Mouse (Mus musculus) lung, adult 18-20 months (tissue): ENCODE results near the gene Phf14.
"Not testable (repeated sequence)": the region's sequence is repeated elsewhere in the genome, so short reads cannot be mapped to it uniquely, and the experiment has no call there.

Experiments
- DNase-seq, 2 experiments: peaks; one replicate each; pipeline ENCODE4 v3.0.0; 2022; ENCODE audit warnings: mixed read lengths in 2 of 2

Phf14 gene

GRCm38 (mm10) chr6:12097125-12097524 lies 189.5 kb downstream of the Phf14 start:
- no peak for DNase-seq

- peak in 1 of 2 experiments; percentile 4 for DNase-seq
These were observed 197.5 kb downstream of the Phf14 start for GRCm38 (mm10) chr6:12105144-12105543.

GRCm38 (mm10) chr6:12107326-12107725 lies 199.7 kb downstream of the Phf14 start:
- no peak for DNase-seq

- DNase-seq: no peak
These were observed 200.2 kb downstream of the Phf14 start for GRCm38 (mm10) chr6:12107786-12108185.

- no peak for DNase-seq
These were observed 209.6 kb downstream of the Phf14 start for GRCm38 (mm10) chr6:12116926-12117818.

- DNase-seq: no peak
These were observed 210.4 kb downstream of the Phf14 start for GRCm38 (mm10) chr6:12117819-12118570.

GRCm38 (mm10) chr6:12122759-12123158 lies 215.2 kb downstream of the Phf14 start:
- no peak for DNase-seq

GRCm38 (mm10) chr6:12125031-12125803 lies 217.6 kb downstream of the Phf14 start:
- DNase-seq: peak; percentile 18 to 31

- DNase-seq: not testable (repeated sequence)
These were observed 219.0 kb downstream of the Phf14 start for GRCm38 (mm10) chr6:12126601-12127000.

GRCm38 (mm10) chr6:12127287-12127686 lies 219.7 kb downstream of the Phf14 start:
- no peak for DNase-seq
